Mouse (Mus musculus) thymus, adult 18-20 months (tissue): ENCODE results near the gene Sh3pxd2a.

Experiments
- DNase-seq, 2 experiments: peaks; one replicate each; pipeline ENCODE4 v3.0.0; 2022; ENCODE audit warnings: mixed read lengths in 2 of 2

Gene Sh3pxd2a

GRCm38 (mm10) chr19:47455001-47455755 lies 9.0 kb downstream of the Sh3pxd2a start:
- DNase-seq, result no peak

GRCm38 (mm10) chr19:47454167-47455000 lies 9.8 kb downstream of the Sh3pxd2a start:
- no peak for DNase-seq

DNA sequence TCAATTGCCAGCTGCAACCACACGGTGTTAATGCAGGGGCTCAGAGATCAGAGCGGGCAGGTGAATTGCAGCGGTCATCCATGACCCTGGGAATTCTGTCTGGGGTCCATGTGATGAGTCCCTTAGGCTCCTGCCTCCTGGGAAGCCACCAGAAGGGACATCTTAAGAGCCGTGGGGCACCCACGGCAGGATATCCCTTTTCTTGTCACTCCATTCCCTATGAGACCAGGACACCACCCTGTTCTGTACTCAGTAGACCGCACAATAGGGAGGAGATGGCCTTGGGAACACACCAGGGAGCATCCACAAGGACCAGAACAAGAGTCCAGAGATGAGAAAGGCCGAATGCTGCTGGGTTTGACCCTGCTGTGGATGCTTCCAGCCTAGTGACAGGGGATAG lies 10.8 kb downstream of the Sh3pxd2a start:
- no peak for DNase-seq

DNA sequence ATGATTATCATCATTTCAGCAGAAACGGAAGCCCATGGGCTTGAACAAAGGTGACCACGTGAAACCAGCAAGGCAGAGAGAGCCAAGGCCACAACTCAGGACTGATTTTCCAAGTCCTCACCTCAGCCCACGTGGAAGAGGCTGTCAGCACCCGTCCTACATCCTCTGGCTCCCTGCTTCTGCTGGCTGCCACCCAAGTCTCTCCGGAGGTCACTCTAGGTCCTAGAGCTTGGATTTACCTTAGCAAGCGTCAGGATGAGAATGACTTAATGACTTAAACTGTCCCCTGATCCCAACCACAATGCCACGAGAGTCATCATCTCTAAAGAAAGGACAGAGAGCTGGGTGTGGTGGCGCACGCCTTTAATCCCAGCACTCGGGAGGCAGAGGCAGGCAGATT lies 11.5 kb downstream of the Sh3pxd2a start:
- no peak for DNase-seq

GRCm38 (mm10) chr19:47452211-47452610 lies 12.0 kb downstream of the Sh3pxd2a start:
- no peak for DNase-seq

DNA sequence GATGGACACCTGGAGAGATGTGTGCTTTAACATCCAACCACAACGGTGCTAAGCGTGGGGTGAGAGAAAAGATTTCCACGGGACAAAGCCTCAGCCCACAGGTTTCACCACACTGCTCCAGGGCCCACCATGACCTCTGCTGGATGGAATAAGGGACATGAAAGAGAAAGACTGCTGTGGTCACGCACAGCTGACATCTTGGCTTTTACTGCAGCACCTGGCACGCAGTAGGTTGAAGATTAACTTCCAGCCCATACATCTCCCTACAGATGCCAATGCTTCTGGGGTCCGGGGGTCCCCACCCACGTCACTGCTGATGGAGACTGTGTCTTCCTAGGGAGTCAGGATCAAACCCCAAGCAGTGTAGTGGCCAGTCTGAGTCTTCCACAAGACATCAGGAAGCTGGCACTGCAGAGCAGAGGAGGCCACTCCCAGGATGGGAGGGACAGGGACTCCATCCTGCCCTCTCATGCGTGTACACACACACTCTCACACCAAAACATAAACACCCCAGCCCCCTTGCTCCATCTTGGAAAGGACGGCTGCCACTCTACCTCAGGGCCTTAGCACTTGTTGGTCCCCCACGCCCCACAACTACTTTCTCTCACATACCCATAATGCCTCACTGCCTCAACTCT lies 12.6 kb downstream of the Sh3pxd2a start:
- DNase-seq, result no peak

DNA sequence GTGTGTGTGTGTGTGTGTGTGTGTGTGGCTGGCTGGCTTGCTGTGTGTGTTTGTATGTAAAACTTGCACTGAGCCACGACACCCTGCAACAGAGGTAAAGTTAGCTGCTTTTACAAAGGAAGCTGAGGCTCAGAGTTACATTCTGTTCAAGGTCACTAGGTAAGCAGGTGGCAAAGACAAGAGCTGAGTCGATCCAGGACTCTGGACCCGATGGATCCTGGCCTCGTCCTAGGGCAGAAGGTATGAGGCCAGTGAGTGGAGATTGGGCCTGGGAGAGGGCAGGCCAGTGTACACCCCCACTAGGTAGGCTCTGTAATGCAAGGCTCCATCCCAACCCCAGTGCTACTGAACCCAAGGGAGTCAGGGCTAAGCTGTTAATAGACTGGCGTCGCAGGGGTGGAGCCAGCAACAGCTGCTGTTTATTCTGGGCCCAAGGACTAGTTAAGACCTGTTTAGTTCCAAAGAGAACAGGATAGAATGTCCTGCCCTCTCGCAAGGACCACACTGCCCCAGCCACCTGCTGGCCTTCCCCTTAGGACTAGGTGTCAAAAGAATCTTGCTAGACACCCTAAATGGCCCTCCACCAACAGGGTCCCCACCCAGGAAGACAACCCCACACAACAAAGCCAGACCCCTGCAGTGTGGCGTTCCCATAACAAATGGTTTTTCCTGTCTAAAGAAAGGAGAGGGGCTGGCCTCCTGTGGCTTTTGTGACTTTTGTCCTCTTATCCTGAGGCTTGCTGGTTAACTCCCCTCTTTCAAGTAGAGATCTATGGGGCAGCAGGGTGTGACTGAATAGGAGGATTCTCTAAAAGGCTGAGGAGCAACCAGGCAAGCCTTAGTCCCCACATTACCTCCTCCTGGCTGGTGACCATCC lies 13.7 kb downstream of the Sh3pxd2a start:
- DNase-seq, result no peak

- DNase-seq, result no peak
Observed at GRCm38 (mm10) chr19:47449513-47450227, 14.5 kb downstream of the Sh3pxd2a start.

DNA sequence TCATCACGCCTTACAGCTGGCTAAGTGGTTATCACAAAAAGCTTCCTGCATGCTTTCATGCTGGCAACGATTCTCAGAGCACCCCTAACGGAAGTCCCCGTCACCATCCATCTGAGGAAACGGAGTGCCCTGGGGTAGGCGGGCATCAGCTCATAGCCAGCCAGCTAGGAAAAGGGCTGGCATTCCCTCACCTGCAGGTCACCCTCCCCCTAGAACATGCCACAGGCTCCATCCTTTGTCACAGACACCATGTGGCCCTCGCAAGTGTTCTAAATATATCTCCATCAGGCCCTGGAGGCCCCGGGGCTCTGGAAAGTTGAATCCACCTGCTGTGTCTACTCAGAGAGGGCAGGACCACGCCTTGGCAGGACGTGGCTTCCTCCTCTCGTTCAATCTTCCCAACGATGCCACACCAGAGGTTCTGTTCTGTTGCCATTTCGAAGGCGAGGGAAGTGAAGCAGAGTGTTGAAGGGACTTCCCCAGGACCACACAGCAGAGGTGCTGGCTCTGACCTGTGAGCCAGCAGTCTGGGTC lies 15.5 kb downstream of the Sh3pxd2a start:
- DNase-seq, result peak; percentile 45 to 63

GRCm38 (mm10) chr19:47446841-47447365 lies 17.3 kb downstream of the Sh3pxd2a start:
- DNase-seq, result peak in 1 of 2 experiments; percentile 54

DNA sequence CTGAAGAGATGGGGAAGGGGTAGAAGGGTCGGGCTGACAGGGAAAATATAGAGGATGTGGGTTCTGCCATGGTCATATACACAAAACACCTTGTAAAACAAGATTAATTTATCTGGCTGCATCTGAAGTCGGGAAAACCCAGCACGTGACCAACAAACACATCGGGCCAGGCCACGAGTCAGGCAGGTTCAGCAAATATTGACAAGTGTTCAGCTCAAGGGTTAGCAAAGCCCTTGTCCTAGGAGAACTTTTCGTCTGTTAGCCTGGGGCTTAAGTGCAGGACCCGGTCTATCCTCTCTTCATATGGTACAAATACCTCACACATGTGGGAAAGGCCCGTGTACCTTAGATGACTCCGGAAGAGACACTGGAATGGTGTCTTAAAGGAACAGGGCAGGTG lies 18.1 kb downstream of the Sh3pxd2a start:
- DNase-seq, result no peak

DNA sequence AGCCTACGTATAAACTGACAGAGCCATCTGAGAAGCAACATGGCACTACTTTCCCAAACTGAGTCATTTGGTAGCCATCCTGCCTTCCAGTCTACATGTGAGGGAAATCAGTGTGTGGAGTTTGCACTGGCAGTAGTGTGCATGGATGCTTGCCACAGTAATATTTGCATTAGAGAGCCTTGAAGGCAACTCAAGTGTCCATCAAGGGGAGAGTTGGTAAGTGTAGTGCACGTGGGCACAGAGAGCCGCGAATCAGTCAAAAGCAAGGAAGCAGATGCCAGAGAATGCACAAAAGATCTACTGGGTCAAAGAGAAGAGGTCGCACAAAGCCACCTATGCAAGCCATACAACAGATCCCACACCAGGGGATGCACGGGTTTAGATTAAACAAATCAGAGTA lies 18.5 kb downstream of the Sh3pxd2a start:
- DNase-seq, result no peak

DNA sequence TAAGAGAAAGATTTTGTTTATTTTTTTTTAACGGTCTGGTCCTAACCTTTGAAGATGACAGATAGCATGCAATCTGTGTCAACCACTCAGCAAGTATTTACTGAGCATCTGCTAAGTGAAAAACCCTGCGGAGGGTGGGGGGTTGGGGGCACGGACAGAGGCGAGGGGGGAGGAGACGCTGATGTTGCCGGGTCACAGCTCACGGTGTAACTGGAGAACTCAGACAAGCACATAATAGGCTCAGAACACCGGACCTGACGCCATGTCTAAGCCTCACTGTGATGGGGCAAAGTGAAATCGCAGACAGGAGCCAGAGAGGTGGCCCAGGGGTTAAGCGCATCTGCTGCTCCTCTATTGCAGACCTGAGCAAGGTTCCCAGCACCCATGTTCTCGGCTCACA lies 19.7 kb downstream of the Sh3pxd2a start:
- DNase-seq, result no peak

GRCm38 (mm10) chr19:47442294-47442627 lies 21.9 kb downstream of the Sh3pxd2a start:
- DNase-seq, result no peak

DNA sequence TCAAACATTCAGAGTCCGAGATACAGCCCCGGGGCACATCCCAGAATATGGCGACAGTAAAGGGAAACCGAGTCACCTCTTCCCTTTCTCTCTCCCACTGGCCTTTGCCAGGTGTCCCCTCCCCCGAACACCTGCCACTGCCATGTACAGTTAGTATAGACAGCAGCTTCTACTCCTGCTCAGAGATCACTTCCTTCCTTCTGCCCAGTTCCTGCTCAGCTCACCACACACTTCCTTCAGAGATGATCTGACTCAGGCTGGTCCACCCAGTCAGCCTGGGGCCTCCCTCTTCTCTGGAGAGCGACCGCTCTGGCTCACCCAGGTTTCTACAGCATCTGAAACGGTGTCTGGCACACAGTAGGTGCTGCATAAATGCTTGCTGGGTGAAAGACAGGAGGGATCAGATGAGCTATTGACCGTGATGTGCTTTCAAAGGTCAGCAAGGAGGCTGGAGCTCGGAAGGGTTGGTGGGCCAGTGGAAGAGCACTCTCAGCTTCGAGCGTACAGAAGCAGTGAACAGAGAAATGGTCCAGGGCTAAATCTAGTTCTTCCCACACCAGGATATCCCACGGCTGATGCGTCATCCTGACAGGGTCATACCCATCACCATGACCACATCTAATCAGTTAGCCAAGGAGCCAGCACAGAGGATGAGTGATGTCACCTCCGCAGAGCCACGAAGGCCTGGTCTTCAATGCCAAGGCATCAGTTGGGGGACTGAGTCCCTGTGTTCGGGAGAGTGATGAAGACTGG lies 22.5 kb downstream of the Sh3pxd2a start:
- peak in 1 of 2 experiments; percentile 51 for DNase-seq

DNA sequence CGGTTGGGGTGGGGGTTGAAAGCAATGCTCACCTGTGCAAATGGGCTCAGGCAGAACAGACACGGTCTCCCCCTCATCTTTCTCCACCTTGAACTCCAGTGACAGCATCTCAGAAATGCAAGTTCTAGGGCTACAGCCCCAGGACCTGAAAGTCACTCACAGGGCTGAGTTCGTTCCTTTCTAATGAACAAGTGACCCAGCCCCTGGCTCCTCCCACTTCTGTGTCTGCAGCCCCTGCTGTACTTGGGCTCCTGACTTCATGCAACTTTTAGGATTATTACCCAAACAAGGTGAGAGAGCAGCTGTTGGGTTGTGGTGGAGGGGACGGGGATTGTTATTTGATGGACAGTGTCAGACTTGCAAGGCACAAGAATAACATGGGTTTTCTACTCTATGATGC lies 23.2 kb downstream of the Sh3pxd2a start:
- DNase-seq, result no peak

DNA sequence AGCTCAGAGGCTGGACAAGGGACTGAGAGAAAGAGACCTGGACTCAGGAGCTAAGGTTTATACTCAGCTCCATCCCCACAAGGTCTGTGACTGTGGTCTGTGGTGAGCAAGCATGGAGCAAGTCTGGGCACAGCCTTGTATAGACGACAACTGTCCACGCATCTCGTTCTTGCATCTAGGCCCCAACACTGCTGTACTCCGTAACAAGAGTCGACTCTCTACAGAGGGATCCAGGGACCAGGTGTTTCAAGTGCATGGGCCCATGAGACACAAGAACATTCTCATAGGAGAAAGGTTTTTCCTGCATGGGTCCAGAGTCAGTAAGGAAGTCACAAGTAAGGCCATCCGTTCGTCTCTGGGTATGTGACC lies 23.8 kb downstream of the Sh3pxd2a start:
- no peak for DNase-seq

- DNase-seq, result no peak
Observed at GRCm38 (mm10) chr19:47439726-47440434, 24.3 kb downstream of the Sh3pxd2a start.

- no peak for DNase-seq
Observed at GRCm38 (mm10) chr19:47438445-47438844, 25.8 kb downstream of the Sh3pxd2a start.

DNA sequence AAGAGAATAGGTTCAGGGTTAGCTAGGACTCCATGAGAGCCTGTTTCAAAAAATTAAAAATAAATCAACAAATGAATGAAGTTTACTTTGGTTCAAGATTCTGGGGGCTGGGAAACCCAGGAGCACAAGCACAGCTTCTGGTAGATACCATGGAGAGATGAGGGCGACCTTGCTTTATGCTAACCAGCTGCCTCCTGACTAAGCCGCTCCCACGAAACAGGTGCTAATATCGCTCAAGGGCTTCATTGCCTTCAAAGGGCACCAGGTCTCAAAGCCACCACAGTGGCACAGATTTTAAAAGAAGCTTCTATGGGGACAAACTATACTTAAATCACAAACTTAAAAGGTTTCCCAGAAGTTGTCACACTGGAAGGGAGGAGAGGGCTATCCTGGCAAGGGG lies 27.2 kb downstream of the Sh3pxd2a start:
- no peak for DNase-seq
